Mouse (Mus musculus) adrenal gland, adult 2 months (tissue): ENCODE data around the gene Ccdc28a. TPM values are rescaled to one million over a fixed set of nuclear protein-coding genes. Genes with fewer than 3 reads are reported as not detected.

ENCODE experiments used
- DNase-seq: peaks from one replicate; pipeline ENCODE4 v3.0.0; 2021
- polyA plus RNA-seq: library from polyadenylated mRNA; depleted of rRNA; stranded (reverse); fragments of >200 nt; gene quantifications from 2 replicates; pipeline ENCODE4 v1.2.3, GENCODE M21; 2012; rRNA removed
- total RNA-seq, 2 experiments: library from RNA; stranded (reverse); gene quantifications; 2 replicates each; pipeline ENCODE4 v1.2.3; 2021

Ccdc28a gene
- total and polyA plus RNA-seq, 3 experiments = 10.5 to 15.4 (median 12.2) TPM

- no peak for DNase-seq
These were observed 40.1 kb downstream of the Ccdc28a start for GRCm38 (mm10) chr10:18194737-18195141.

GRCm38 (mm10) chr10:18194156-18194555 lies 40.6 kb downstream of the Ccdc28a start:
- DNase-seq = no peak

GRCm38 (mm10) chr10:18193221-18193620 lies 41.6 kb downstream of the Ccdc28a start:
- DNase-seq = no peak

GRCm38 (mm10) chr10:18191706-18192105 lies 43.1 kb downstream of the Ccdc28a start:
- no peak for DNase-seq

GRCm38 (mm10) chr10:18189498-18189897 lies 45.3 kb downstream of the Ccdc28a start:
- DNase-seq = no peak

- no peak for DNase-seq
These were observed 46.2 kb downstream of the Ccdc28a start for GRCm38 (mm10) chr10:18188564-18188963.

- DNase-seq = no peak
These were observed 52.6 kb downstream of the Ccdc28a start for GRCm38 (mm10) chr10:18182246-18182645.

- no peak for DNase-seq
These were observed 57.5 kb downstream of the Ccdc28a start for GRCm38 (mm10) chr10:18177304-18177703.

- DNase-seq = no peak
These were observed 58.1 kb downstream of the Ccdc28a start for GRCm38 (mm10) chr10:18176722-18177121.

GRCm38 (mm10) chr10:18175087-18175486 lies 59.7 kb downstream of the Ccdc28a start:
- no peak for DNase-seq

Other genes starting within 250 kb of the Ccdc28a start
- gene Abracl, start 211.7 kb downstream of the Ccdc28a start, total RNA-seq = 10 to 100 TPM; 18.2 to 18.8 TPM
- gene Abracl, start 211.7 kb downstream of the Ccdc28a start, polyA plus RNA-seq = 5.7 and 6.0 TPM in 2 replicates
- gene Reps1, start 179.1 kb downstream of the Ccdc28a start, total RNA-seq = 10 to 100 TPM; 33.6 to 33.9 TPM
- 24.8 and 30.4 TPM in 2 replicates for gene Reps1, start 179.1 kb downstream of the Ccdc28a start, polyA plus RNA-seq
- gene Ect2l, start 24.1 kb downstream of the Ccdc28a start, total RNA-seq = not detected
- gene Ect2l, start 24.1 kb downstream of the Ccdc28a start, polyA plus RNA-seq = not detected in 2 replicates
- gene Nhsl1, start 84.0 kb upstream of the Ccdc28a start, total RNA-seq = 1 to 10 TPM; 3.7 to 4.3 TPM
- gene Nhsl1, start 84.0 kb upstream of the Ccdc28a start, polyA plus RNA-seq = 1.5 and 2.2 TPM in 2 replicates